Mouse (Mus musculus) frontal cortex, postnatal 25 days (tissue): ENCODE data around the gene Wwox.

Source experiments
- DNase-seq, 2 experiments: peaks; one replicate each; pipeline ENCODE4 v3.0.0; 2022; ENCODE audit warnings: low spot score in 2 of 2

Gene Wwox

GRCm38 (mm10) chr8:115333972-115334371 is 894.5 kb downstream of the Wwox start:
- DNase-seq = no peak

GRCm38 (mm10) chr8:115336361-115336760 is 896.9 kb downstream of the Wwox start:
- no peak for DNase-seq

DNA sequence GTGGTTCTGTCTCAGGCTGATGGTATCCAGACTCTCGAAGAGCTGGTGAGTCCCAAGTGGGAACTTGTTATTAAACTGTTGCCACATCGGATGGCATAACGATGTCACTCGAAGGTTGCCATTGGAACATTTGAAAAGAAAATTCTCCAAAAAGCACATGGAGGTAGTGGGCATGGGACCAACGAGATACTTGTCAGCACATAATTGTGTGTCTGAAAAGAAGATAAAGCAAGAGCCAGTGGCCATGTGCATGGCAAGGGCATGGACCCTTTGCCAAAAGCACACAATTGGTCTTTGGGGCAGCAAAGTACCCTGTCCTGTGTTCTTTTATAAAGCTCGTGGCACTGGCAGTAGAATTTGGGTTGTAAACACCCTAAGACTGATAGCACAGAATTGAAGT is 909.2 kb downstream of the Wwox start:
- DNase-seq = no peak

DNA sequence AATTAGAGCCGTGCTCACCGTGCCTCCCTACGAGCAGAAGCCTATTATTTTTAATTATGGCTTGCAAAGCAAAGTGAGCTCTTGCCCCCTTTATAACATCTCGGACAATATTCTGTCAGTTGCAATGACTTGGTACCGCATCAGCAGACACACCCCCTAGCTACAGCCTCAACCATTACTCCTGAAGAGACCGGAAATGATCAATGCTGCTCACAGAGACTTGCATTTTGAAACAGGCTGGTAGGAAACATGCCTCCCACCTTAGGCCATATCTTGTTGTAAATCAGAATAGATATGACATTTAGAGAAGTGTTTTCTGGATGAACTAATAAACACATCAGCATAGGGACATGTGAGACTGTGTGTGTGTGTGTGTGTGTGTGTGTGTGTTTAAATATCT is 911.3 kb downstream of the Wwox start:
- no peak for DNase-seq

GRCm38 (mm10) chr8:115357663-115358335 is 918.3 kb downstream of the Wwox start:
- DNase-seq = no peak

GRCm38 (mm10) chr8:115358481-115358880 is 919.0 kb downstream of the Wwox start:
- DNase-seq = no peak

DNA sequence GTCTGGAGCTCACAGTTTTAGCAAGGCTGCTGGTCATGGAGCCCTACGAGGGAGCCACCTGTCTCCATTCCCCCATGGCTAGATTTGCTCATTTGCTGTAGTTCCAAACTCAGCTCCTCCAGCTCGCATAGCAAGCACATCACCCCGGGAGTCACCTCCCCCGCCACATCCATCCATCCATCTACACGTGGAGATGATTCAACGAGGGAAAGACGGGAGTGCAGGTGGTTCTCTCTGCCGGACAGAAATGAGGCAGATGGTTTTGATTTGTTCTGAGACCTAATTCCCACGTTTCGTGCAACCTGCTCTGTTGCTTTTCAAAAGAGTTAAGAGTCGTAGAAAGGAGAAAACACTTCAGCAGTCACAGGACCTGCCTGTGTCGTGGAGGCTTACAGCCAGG is 920.2 kb downstream of the Wwox start:
- DNase-seq = no peak

GRCm38 (mm10) chr8:115362518-115362917 is 923.1 kb downstream of the Wwox start:
- no peak for DNase-seq

DNA sequence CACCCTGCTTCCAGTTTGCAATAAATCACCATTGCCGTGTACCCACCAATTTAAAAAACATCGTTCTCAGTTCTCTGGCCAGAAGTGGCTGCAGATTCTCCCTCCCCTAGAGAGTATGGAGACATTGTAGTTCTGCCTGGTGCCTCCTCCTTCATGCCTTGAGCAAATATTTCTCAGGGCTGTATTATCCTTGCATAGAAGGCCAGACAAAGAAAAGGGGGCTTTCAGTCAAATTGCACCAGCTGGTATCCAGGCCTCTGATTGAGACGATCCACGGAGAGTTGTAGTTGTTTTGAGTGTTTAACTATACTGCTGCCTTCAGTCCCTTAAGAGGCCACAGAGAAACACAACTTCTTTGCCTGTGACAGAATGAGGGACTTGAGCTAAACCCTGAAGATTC is 935.5 kb downstream of the Wwox start:
- no peak for DNase-seq

- DNase-seq = no peak
These were observed 936.0 kb downstream of the Wwox start for GRCm38 (mm10) chr8:115375361-115376047.

DNA sequence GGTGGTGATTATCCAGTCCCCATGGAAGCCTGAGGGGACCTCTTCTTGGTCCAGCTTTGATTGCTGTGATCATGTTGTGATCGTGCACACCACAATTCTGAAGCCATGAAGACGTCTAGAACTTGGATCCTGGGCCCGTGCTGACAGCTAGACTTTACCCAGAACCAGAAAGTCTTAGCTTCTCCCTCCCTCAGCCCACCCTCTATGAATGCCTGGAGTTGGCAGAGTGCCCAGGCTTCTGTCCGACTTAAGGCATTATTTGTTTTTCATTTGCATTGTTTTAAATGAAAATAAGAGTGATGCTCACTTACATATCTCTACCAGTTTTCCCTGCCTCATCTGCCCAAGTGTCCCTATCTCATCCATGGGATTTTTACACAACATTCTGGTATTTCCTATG is 937.9 kb downstream of the Wwox start:
- no peak for DNase-seq

DNA sequence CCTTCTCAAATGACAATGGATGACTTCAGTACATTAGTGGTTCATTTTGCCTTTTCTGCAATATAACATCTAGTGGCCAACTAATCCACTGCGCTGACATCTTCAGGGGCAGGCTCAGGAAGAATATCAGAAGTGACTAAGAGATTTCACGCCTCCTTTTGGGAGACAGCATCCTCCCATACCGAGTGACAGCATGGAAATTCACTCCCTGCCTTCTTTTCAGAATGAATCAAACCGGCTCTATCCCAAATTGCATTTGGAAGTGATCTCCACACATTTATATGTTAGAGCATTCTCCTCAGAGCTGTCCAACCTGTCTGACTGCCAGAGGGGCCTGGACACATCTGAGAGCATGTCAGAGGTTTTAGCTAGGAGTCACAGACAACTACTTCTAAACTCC is 940.6 kb downstream of the Wwox start:
- no peak for DNase-seq

GRCm38 (mm10) chr8:115390921-115391504 is 951.6 kb downstream of the Wwox start:
- no peak for DNase-seq

DNA sequence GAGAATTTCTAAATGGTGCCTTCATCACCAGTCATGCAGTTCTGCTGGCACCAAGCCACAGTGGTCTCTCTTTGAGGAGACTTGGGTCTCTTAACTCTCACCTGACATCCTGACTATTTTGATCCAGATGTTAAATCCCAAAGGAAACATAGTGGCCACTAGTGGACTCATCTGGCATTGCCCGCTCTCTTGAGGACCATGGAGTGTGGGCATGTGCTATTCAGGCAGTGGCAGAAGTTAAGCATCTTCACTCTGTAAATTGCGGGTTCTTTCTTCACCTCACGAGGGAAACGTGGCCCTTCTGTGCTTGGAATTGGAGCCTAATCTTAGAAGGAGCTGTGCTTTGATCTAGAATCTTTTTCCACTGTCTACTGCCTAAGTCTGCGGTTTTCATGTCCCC is 956.4 kb downstream of the Wwox start:
- no peak for DNase-seq

DNA sequence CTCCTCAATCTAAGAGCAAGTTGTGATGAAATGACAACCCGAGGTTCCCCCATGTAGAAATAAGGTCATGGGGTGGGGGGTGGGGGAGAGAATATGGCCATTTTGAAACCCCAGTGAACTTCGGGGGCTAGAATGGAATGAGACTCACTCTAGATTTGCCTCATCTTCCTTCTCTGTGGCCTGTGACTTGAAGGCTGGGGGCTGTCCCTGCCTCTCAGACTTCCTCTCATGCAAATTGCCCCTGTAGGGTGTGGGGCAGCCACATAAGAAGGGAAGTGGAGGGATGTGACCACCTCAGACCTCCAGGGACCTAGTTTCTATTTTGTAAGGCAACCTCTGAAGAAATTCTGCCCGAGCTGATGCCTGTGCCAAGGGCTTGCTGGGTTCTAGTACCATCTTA is 958.5 kb downstream of the Wwox start:
- DNase-seq = no peak

- no peak for DNase-seq
These were observed 960.7 kb downstream of the Wwox start for GRCm38 (mm10) chr8:115400013-115400720.
